Mouse (Mus musculus) heart, embryonic 10.5 days (tissue): Measurements from ENCODE around the gene Lrrc8d. TPM values are rescaled to one million over a fixed set of nuclear protein-coding genes. Genes with fewer than 3 reads are reported as not detected.

Experiments used
- DNase-seq: peaks from one replicate; pipeline ENCODE4 v3.0.0-alpha.2; 2017; ENCODE audit warnings: low spot score
- H3K27ac ChIP-seq: fragments of 300-500 bp; sonication (generic); 2 replicates; pipeline ENCODE4 v1.5.1; 2016; ENCODE audit warnings: mild to moderate bottlenecking
- H3K27me3 ChIP-seq: fragments of 300-500 bp; sonication (generic); 2 replicates; pipeline ENCODE4 v1.6.1; 2016; ENCODE audit warnings: mild to moderate bottlenecking; ENCODE audit not compliant: poor library complexity, insufficient read depth, severe bottlenecking
- H3K36me3 ChIP-seq: fragments of 300-500 bp; sonication (generic); 2 replicates; pipeline ENCODE4 v1.6.1; 2016; ENCODE audit warnings: mild to moderate bottlenecking, moderate library complexity
- H3K4me1 ChIP-seq: fragments of 300-500 bp; sonication (generic); 2 replicates; pipeline ENCODE4 v1.6.1; 2016; ENCODE audit warnings: mild to moderate bottlenecking
- H3K4me3 ChIP-seq: fragments of 300-500 bp; sonication (generic); 2 replicates; pipeline ENCODE4 v1.5.1; 2016; ENCODE audit warnings: mild to moderate bottlenecking, moderate library complexity
- H3K9me3 ChIP-seq: fragments of 300-500 bp; sonication (generic); 2 replicates; pipeline ENCODE4 v1.6.1; 2016; ENCODE audit warnings: mild to moderate bottlenecking, moderate library complexity
- WGBS: fragments of 180-500 bp; shearing (Covaris S2); methylation state at CpG from one replicate; pipeline ENCODE4 v1.1.7; 2016; 5-methylcytosine and 5-hydroxymethylcytosine counted together
- polyA plus RNA-seq: library from polyadenylated mRNA; unstranded; fragments of >200 nt; fragmentation: Nextera tagmentation; extraction: Ambion mirVana; gene quantifications from 2 replicates; pipeline ENCODE4 v1.2.1, GENCODE M21; 2016

The Lrrc8d gene
- polyA plus RNA-seq, 1 experiment from 2014 or later, result 10.8 TPM

- 79% methylated on average over 15 of the region's 15 CpGs for WGBS
- H3K27ac ChIP-seq, result no peak overlapping the region
- no peak overlapping the region for H3K4me3 ChIP-seq
- H3K36me3 ChIP-seq, result no peaks in the 10 kb centered on the region
- H3K4me1 ChIP-seq, result peaks cover 23% of the 10 kb centered on the region
- H3K27me3 ChIP-seq, result peaks cover 22% of the 10 kb centered on the region
- DNase-seq, result no peak
- H3K9me3 ChIP-seq, result no peaks in the 10 kb centered on the region
Measured at GRCm38 (mm10) chr5:105822521-105823498, 123.0 kb downstream of the Lrrc8d start.

DNA sequence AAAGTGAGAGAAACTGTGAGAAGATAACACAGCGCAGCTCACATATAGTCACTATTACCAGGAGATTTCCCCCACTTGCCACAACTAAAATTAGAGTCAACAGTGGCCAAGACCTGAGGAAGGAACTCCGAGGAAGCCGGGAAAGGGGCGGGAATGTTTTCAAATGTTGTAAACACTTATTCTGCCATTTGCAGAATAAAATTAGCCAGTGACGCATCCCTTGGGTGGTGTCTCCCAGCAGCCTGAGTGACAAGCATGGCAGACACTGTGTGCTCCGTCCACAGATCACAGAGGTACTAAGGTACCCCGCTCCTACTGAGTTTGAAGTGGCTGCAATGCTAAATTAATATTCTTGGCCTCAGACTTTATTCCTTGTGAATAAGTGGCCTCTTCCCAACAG is 124.5 kb downstream of the Lrrc8d start:
- 78% methylated on average over 7 of the region's 7 CpGs for WGBS
- DNase-seq, result no peak

GRCm38 (mm10) chr5:105824827-105825226 is 125.1 kb downstream of the Lrrc8d start:
- H3K27me3 ChIP-seq, result peaks cover 19% of the 10 kb centered on the region
- H3K9me3 ChIP-seq, result no peaks in the 10 kb centered on the region
- 63% methylated on average over 4 of the region's 4 CpGs for WGBS
- DNase-seq, result no peak
- H3K27ac ChIP-seq, result no peak overlapping the region
- no peak overlapping the region for H3K4me3 ChIP-seq
- no peaks in the 10 kb centered on the region for H3K36me3 ChIP-seq
- peaks cover 30% of the 10 kb centered on the region for H3K4me1 ChIP-seq

More for the DNA sequence above, 124.5 kb downstream of the Lrrc8d start:
- H3K9me3 ChIP-seq, result no peaks in the 10 kb centered on the region
- H3K36me3 ChIP-seq, result no peaks in the 10 kb centered on the region
- no peak overlapping the region for H3K27ac ChIP-seq
- H3K4me1 ChIP-seq, result peaks cover 27% of the 10 kb centered on the region
- no peak overlapping the region for H3K4me3 ChIP-seq
- peaks cover 22% of the 10 kb centered on the region for H3K27me3 ChIP-seq

GRCm38 (mm10) chr5:105826916-105827510 is 127.2 kb downstream of the Lrrc8d start:
- H3K4me1 ChIP-seq, result peaks cover 30% of the 10 kb centered on the region
- no peak overlapping the region for H3K4me3 ChIP-seq
- peaks cover 4% of the 10 kb centered on the region; the same call in 1 of the 2 replicates for H3K27me3 ChIP-seq
- no peaks in the 10 kb centered on the region for H3K9me3 ChIP-seq
- no peak for DNase-seq
- no peak overlapping the region for H3K27ac ChIP-seq
- H3K36me3 ChIP-seq, result no peaks in the 10 kb centered on the region
- WGBS, result 66% methylated on average over 5 of the region's 5 CpGs

DNA sequence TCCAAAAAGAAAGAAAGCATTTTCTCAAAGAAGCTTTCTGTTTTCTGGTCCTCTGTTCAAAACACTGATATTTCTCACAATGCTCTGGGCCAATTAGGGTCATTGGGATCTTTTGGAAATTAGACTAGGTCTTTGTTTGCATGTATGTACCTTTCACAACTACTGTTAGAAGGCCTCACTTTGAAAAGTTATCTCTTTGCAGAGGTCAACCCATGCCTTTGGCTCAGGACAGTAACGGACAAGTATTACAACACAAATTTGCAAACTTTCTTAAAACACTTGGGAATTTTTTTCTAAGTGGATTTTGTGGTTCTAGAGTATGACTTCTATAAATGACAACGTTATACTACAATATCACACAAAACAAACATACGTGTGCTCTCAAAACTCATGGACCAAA is 128.3 kb downstream of the Lrrc8d start:
- peaks cover 28% of the 10 kb centered on the region for H3K4me1 ChIP-seq
- H3K9me3 ChIP-seq, result no peaks in the 10 kb centered on the region
- 88% methylated on average over 3 of the region's 3 CpGs for WGBS
- DNase-seq, result no peak
- no peak overlapping the region for H3K27ac ChIP-seq
- no peak overlapping the region for H3K4me3 ChIP-seq
- peaks cover 4% of the 10 kb centered on the region; the same call in 1 of the 2 replicates for H3K27me3 ChIP-seq
- H3K36me3 ChIP-seq, result no peaks in the 10 kb centered on the region

DNA sequence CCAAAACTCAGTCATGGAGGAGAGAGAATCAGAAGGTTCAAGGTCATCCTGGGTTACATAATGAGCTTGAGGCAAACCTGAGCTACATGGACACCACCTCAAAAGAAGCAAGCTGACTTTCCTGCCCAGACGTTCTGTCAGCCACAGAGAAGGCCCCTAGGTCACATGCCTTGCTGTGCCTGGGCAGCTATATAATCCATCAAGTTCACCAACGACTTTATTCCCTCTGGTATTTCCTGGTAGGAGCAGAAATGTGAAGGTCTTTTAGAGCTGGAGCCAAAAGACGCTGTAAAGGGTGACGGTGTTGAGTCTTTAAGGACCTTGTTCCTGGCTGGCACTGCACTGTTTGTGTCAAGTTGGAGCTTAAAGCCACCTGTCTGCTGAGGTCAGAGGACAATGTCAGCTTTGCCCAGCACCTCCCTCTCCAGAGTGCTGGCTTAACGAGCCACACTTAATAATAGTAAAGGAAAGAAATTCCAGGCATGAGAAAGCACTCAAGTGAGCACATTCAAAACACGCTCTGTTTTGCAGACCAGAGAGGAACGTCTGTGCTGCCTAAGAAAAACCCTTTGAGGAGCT is 129.3 kb downstream of the Lrrc8d start:
- no peaks in the 10 kb centered on the region for H3K36me3 ChIP-seq
- H3K4me1 ChIP-seq, result peaks cover 24% of the 10 kb centered on the region
- 34% methylated on average over 7 of the region's 7 CpGs for WGBS
- H3K4me3 ChIP-seq, result no peak overlapping the region
- no peak for DNase-seq
- peaks cover 8% of the 10 kb centered on the region; the same call in 1 of the 2 replicates for H3K27me3 ChIP-seq
- no peaks in the 10 kb centered on the region for H3K9me3 ChIP-seq
- H3K27ac ChIP-seq, result peak overlapping the region; percentile 19; the same call in 1 of the 2 replicates

GRCm38 (mm10) chr5:105832140-105832539 is 132.4 kb downstream of the Lrrc8d start:
- peaks cover 7% of the 10 kb centered on the region for H3K4me1 ChIP-seq
- H3K9me3 ChIP-seq, result no peaks in the 10 kb centered on the region
- 67% methylated on average over 7 of the region's 7 CpGs for WGBS
- H3K27me3 ChIP-seq, result peaks cover 15% of the 10 kb centered on the region; the same call in 1 of the 2 replicates
- H3K4me3 ChIP-seq, result no peak overlapping the region
- DNase-seq, result no peak
- H3K27ac ChIP-seq, result no peak overlapping the region
- no peaks in the 10 kb centered on the region for H3K36me3 ChIP-seq

DNA sequence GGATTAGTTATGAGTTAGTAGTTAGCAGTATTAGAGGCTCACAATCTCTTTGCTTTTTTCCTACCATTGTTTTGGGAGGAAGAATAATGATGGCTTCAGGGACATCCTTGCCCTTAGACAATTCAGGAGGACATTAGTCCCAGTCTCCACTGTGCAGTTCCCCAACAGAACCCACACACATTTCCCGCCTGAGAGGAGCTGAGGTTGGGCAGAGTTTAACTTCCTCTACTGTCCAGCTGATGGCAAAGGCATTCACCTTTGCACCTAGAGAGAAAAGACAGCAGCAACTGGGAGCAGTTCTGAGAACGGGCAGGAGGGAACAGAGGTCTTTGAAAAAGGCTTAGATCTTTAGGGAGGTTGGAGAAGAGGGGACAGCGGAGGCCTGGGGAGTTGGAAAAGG is 134.2 kb downstream of the Lrrc8d start:
- Histone ChIP-seq H3K27ac (no peak overlapping the region), H3K4me3 (no peak overlapping the region), H3K9me3 (no peaks in the 10 kb centered on the region), H3K4me1 (peaks cover 6% of the 10 kb centered on the region), H3K27me3 (peaks cover 20% of the 10 kb centered on the region; the same call in 1 of the 2 replicates), H3K36me3 (no peaks in the 10 kb centered on the region)
- DNase-seq, result no peak
- 65% methylated on average over 3 of the region's 3 CpGs for WGBS

DNA sequence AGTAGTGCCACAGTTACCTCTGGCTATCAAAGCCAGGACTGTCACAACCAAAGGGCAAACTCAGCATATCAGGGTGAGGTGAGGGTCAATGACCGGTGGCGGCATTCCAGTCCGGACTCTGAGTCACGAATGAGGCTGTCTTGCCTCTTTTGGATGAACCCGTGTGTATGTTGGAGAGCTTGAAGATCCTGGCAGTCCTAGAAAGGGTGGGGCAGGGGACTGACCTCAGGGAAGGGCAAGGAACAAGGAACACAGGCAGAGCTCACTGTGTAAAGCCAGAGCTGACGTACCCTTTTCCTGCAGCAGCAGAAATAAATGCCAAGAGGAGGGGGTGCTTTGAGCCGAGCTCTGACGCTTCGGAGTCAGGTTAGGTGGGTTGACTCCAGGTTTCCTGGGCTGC is 136.2 kb downstream of the Lrrc8d start:
- Histone ChIP-seq H3K4me3 (no peak overlapping the region), H3K4me1 (no peaks in the 10 kb centered on the region), H3K36me3 (no peaks in the 10 kb centered on the region), H3K9me3 (no peaks in the 10 kb centered on the region), H3K27ac (no peak overlapping the region), H3K27me3 (peaks cover 20% of the 10 kb centered on the region; the same call in 1 of the 2 replicates)
- 58% methylated on average over 9 of the region's 9 CpGs for WGBS
- DNase-seq, result no peak

DNA sequence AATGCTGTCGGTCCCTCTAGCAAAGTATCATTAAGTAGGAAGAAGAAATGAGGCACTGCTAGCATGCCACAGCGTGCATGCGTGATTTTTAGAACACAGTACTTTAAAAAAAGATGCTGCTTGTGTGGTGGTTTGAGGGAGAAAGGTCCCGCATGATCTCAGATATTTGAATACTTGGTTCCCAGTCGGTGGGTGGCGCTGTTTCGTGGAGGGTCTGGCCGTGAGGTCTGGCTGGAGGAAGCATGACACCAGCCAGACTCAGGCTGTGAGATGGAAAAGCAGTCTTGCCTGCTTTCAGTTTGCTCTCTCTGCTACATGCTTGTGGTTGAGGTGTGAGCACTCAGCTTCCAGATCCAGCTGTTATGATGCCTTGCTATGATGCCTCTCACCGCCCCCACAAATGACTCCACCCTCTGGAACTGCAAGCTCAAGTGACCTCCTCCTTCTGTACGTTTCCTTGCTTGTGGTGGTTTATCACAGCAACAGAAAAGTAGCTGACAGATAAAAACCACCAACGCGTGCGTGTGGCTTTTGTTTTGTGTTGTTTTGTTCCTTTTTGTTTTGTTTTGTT is 140.1 kb downstream of the Lrrc8d start:
- Histone ChIP-seq H3K27ac (no peak overlapping the region), H3K4me3 (no peak overlapping the region), H3K27me3 (peaks cover 12% of the 10 kb centered on the region; the same call in 1 of the 2 replicates), H3K36me3 (no peaks in the 10 kb centered on the region), H3K4me1 (no peaks in the 10 kb centered on the region), H3K9me3 (no peaks in the 10 kb centered on the region)
- DNase-seq, result no peak
- 66% methylated on average over 13 of the region's 13 CpGs for WGBS

GRCm38 (mm10) chr5:105844044-105844753 is 144.4 kb downstream of the Lrrc8d start:
- no peaks in the 10 kb centered on the region for H3K4me1 ChIP-seq
- H3K27me3 ChIP-seq, result peaks cover 9% of the 10 kb centered on the region; the same call in 1 of the 2 replicates
- DNase-seq, result no peak
- H3K9me3 ChIP-seq, result no peaks in the 10 kb centered on the region
- 73% methylated on average over 10 of the region's 10 CpGs for WGBS
- no peak overlapping the region for H3K4me3 ChIP-seq
- no peaks in the 10 kb centered on the region for H3K36me3 ChIP-seq
- H3K27ac ChIP-seq, result no peak overlapping the region

GRCm38 (mm10) chr5:105845041-105845440 is 145.3 kb downstream of the Lrrc8d start:
- no peaks in the 10 kb centered on the region for H3K9me3 ChIP-seq
- H3K27ac ChIP-seq, result no peak overlapping the region
- whole genome bisulfite sequencing, result 80% methylated on average over 2 of the region's 2 CpGs
- H3K4me3 ChIP-seq, result no peak overlapping the region
- peaks cover 4% of the 10 kb centered on the region; the same call in 1 of the 2 replicates for H3K4me1 ChIP-seq
- peaks cover 13% of the 10 kb centered on the region; the same call in 1 of the 2 replicates for H3K27me3 ChIP-seq
- H3K36me3 ChIP-seq, result no peaks in the 10 kb centered on the region
- DNase-seq, result no peak
